8 mouse cellular contexts compared by ENCODE assay signal in genomic region chr7:28381017-28381790, GRCm38 (mm10). TPM values are rescaled to one million over a fixed set of nuclear protein-coding genes. Genes with fewer than 3 reads are reported as not detected.
A peak's percentile ranks its signal among the peaks of the same experiment; 100 is the strongest.
DNase-seq lines count a peak whose midpoint lies in the region; ATAC-seq and TF ChIP-seq lines count a peak whose summit lies in the region.

No protein-coding gene starts in this region.

- peak overlapping the region; percentile 5 for H3K9ac ChIP-seq in midbrain, embryonic 11.5 days (ENCODE audit: low read length)

- intact Hi-C loops in heart, postnatal 14 days (cut with DNase I): no loop called here

- H3K4me1 ChIP-seq in embryonic fibroblast, embryonic 13.5 days (ENCODE audit: control insufficient read depth, insufficient read depth, low read length): peaks cover 10% of the 10 kb centered on the region; the same call in 1 of the 2 replicates
- H3K4me1 ChIP-seq in limb, embryonic 10.5 days: peaks cover 76% of the 10 kb centered on the region
- peaks cover 34% of the 10 kb centered on the region for H3K4me1 ChIP-seq in midbrain, embryonic 11.5 days (ENCODE audit: control insufficient read depth, insufficient read depth, low read length)

- H3K27ac ChIP-seq in layer of hippocampus, adult 2 months: peak overlapping the region; percentile 90
- peak overlapping the region; percentile 99 for H3K27ac ChIP-seq in embryonic fibroblast, embryonic 13.5 days (ENCODE audit: insufficient read depth, low read length)
- peak overlapping the region; percentile 95 for H3K27ac ChIP-seq in limb, embryonic 10.5 days
- H3K27ac ChIP-seq in midbrain, embryonic 11.5 days (ENCODE audit: low read depth, low read length): peak overlapping the region; percentile 37; the same call in 1 of the 2 replicates

- TF ChIP-seq POLR2A in embryonic fibroblast, embryonic 13.5 days (IDR thresholded peaks at IDR 0.05; ENCODE audit: low read depth, low read length): peak; percentile 47

- ATAC-seq in midbrain, embryonic 11.5 days (ENCODE audit: low FRiP score): peak; percentile 33; the same call in 1 of the 2 replicates

- no peaks in the 10 kb centered on the region for H3K9me3 ChIP-seq in limb, embryonic 10.5 days (replicated peaks)
- no peaks in the 10 kb centered on the region for H3K9me3 ChIP-seq in midbrain, embryonic 11.5 days (ENCODE audit: control insufficient read depth, low read length)

- peak overlapping the region; percentile 38 for H3K4me3 ChIP-seq in layer of hippocampus, adult 2 months
- peak overlapping the region; percentile 24 for H3K4me3 ChIP-seq in embryonic fibroblast, embryonic 13.5 days (ENCODE audit: insufficient read depth, low read length)
- H3K4me3 ChIP-seq in limb, embryonic 10.5 days: peak overlapping the region; percentile 46
- peak overlapping the region; percentile 11; the same call in 1 of the 2 replicates for H3K4me3 ChIP-seq in midbrain, embryonic 11.5 days (ENCODE audit: low read depth, low read length)

- H3K4me2 ChIP-seq in midbrain, embryonic 11.5 days: peak overlapping the region; percentile 41

- 8% methylated on average over 30 of the region's 30 CpGs for WGBS in limb, embryonic 10.5 days
- 5% methylated on average over 28 of the region's 30 CpGs for WGBS in midbrain, embryonic 11.5 days

- TF ChIP-seq CTCF in layer of hippocampus, adult 2 months (conservative IDR thresholded peaks at IDR 0.05): no peak
- no peak for TF ChIP-seq CTCF in embryonic fibroblast, embryonic 13.5 days (IDR thresholded peaks at IDR 0.05; ENCODE audit: borderline replicate concordance, insufficient read depth, low read length)

- H3K27me3 ChIP-seq in limb, embryonic 10.5 days (ENCODE audit: low read depth, poor library complexity, severe bottlenecking): no peaks in the 10 kb centered on the region
- H3K27me3 ChIP-seq in midbrain, embryonic 11.5 days (ENCODE audit: control insufficient read depth, insufficient read depth, low read length): peaks cover 8% of the 10 kb centered on the region; the same call in 1 of the 2 replicates
- no peaks in the 10 kb centered on the region for H3K27me3 ChIP-seq in splenic B cell, adult 2 months (ENCODE audit: control insufficient read depth, insufficient read depth, low read length, poor library complexity, severe bottlenecking)

- peaks cover 23% of the 10 kb centered on the region for H3K36me3 ChIP-seq in limb, embryonic 10.5 days
- no peaks in the 10 kb centered on the region; the same call in 1 of the 2 replicates for H3K36me3 ChIP-seq in midbrain, embryonic 11.5 days (ENCODE audit: control insufficient read depth, insufficient read depth, low read length)
- peaks cover 19% of the 10 kb centered on the region for H3K36me3 ChIP-seq in splenic B cell, adult 2 months (ENCODE audit: control insufficient read depth, insufficient read depth, low read length, poor library complexity, severe bottlenecking)

- no peak for DNase-seq in layer of hippocampus, adult 2 months (ENCODE audit: low spot score in 2 of 2)
- no peak for DNase-seq in layer of hippocampus, adult 9-10 months (ENCODE audit: low spot score)
- peak; percentile 85 for DNase-seq in heart, postnatal 14 days
- DNase-seq in limb, embryonic 10.5 days (ENCODE audit: low spot score): peak; percentile 64
- DNase-seq in midbrain, embryonic 11.5 days (ENCODE audit: low spot score, missing footprints): peak; percentile 95
- peak; percentile 99 for DNase-seq in splenic B cell, adult 2 months (ENCODE audit: low read depth, low spot score)
- DNase-seq in layer of hippocampus, adult 18-20 months (ENCODE audit: low spot score in 2 of 2): no peak

RNA-seq across cellular contexts. Expression of gene Zfp36, which starts 1.2 kb away (rescaled TPM):
- 1 to 10 TPM; 2.0 to 3.2 TPM for total RNA-seq in layer of hippocampus, adult 2 months (2021)
- polyA plus RNA-seq in embryonic fibroblast, embryonic 13.5 days (2011; ENCODE audit: insufficient read length, low read depth, missing spikeins): 23.4 and 27.4 TPM in 2 replicates
- 10 to 100 TPM; 25.7 to 27.6 TPM for total RNA-seq in heart, postnatal 14 days (2021)
- 7.5 and 7.9 TPM in 2 replicates for polyA plus RNA-seq in limb, embryonic 10.5 days (2016; fragmentation: Nextera tagmentation; extraction: Ambion mirVana)
- 3.3 and 3.5 TPM in 2 replicates for polyA plus RNA-seq in midbrain, embryonic 11.5 days (2014; fragmentation: Nextera tagmentation; extraction: Ambion mirVana)
- 1 to 10 TPM; 3.5 to 3.7 TPM for total RNA-seq in layer of hippocampus, adult 18-20 months (2021)

RNA-seq across cellular contexts. Expression of gene Plekhg2, which starts 8.8 kb away (rescaled TPM):
- total RNA-seq in layer of hippocampus, adult 2 months (2021): 1 to 10 TPM; 5.9 to 6.8 TPM
- 66.5 and 68.5 TPM in 2 replicates for polyA plus RNA-seq in embryonic fibroblast, embryonic 13.5 days (2011; ENCODE audit: insufficient read length, low read depth, missing spikeins)
- 10 to 100 TPM; 32.1 to 32.5 TPM for total RNA-seq in heart, postnatal 14 days (2021)
- 90.5 and 118 TPM in 2 replicates for polyA plus RNA-seq in limb, embryonic 10.5 days (2016; fragmentation: Nextera tagmentation; extraction: Ambion mirVana)
- polyA plus RNA-seq in midbrain, embryonic 11.5 days (2014; fragmentation: Nextera tagmentation; extraction: Ambion mirVana): 36.1 and 39.4 TPM in 2 replicates
- total RNA-seq in layer of hippocampus, adult 18-20 months (2021): 1 to 10 TPM; 4.8 to 5.1 TPM

RNA-seq across cellular contexts. Expression of gene Med29, which starts 11.3 kb away (rescaled TPM):
- total RNA-seq in layer of hippocampus, adult 2 months (2021): 10 to 100 TPM; 17.7 to 18.7 TPM
- polyA plus RNA-seq in embryonic fibroblast, embryonic 13.5 days (2011; ENCODE audit: insufficient read length, low read depth, missing spikeins): 18.2 and 19.4 TPM in 2 replicates
- 10 to 100 TPM; 18.4 to 19.9 TPM for total RNA-seq in heart, postnatal 14 days (2021)
- polyA plus RNA-seq in limb, embryonic 10.5 days (2016; fragmentation: Nextera tagmentation; extraction: Ambion mirVana): 65.1 and 67.0 TPM in 2 replicates
- polyA plus RNA-seq in midbrain, embryonic 11.5 days (2014; fragmentation: Nextera tagmentation; extraction: Ambion mirVana): 44.4 and 50.5 TPM in 2 replicates
- total RNA-seq in layer of hippocampus, adult 18-20 months (2021): 10 to 100 TPM; 21.4 to 22.1 TPM

RNA-seq across cellular contexts. Expression of gene Paf1, which starts 11.5 kb away (rescaled TPM):
- total RNA-seq in layer of hippocampus, adult 2 months (2021): 10 to 100 TPM; 68.4 to 79.0 TPM
- 73.5 and 82.5 TPM in 2 replicates for polyA plus RNA-seq in embryonic fibroblast, embryonic 13.5 days (2011; ENCODE audit: insufficient read length, low read depth, missing spikeins)
- 10 to 100 TPM; 46.2 to 47.7 TPM for total RNA-seq in heart, postnatal 14 days (2021)
- 81.3 and 91.5 TPM in 2 replicates for polyA plus RNA-seq in limb, embryonic 10.5 days (2016; fragmentation: Nextera tagmentation; extraction: Ambion mirVana)
- 72.8 and 83.8 TPM in 2 replicates for polyA plus RNA-seq in midbrain, embryonic 11.5 days (2014; fragmentation: Nextera tagmentation; extraction: Ambion mirVana)
- total RNA-seq in layer of hippocampus, adult 18-20 months (2021): 10 to 100 TPM; 64.9 to 69.3 TPM

RNA-seq across cellular contexts. Expression of gene Rps16, which starts 30.8 kb away (rescaled TPM):
- 100 to 1,000 TPM; 490 to 496 TPM for total RNA-seq in layer of hippocampus, adult 2 months (2021)
- 997 and 1,079 TPM in 2 replicates for polyA plus RNA-seq in embryonic fibroblast, embryonic 13.5 days (2011; ENCODE audit: insufficient read length, low read depth, missing spikeins)
- total RNA-seq in heart, postnatal 14 days (2021): 100 to 1,000 TPM; 540 to 612 TPM
- polyA plus RNA-seq in limb, embryonic 10.5 days (2016; fragmentation: Nextera tagmentation; extraction: Ambion mirVana): 972 and 1,174 TPM in 2 replicates
- 740 and 824 TPM in 2 replicates for polyA plus RNA-seq in midbrain, embryonic 11.5 days (2014; fragmentation: Nextera tagmentation; extraction: Ambion mirVana)
- total RNA-seq in layer of hippocampus, adult 18-20 months (2021): 100 to 1,000 TPM; 481 to 546 TPM

Comparison
In these comparisons a context has a peak if more than half of its experiments do, and no peak if none do; other contexts are left out.
1. DNase-seq: peak in heart, postnatal 14 days (2 of 2), limb, embryonic 10.5 days (single experiment), midbrain, embryonic 11.5 days (single experiment) and splenic B cell, adult 2 months (single experiment); none in layer of hippocampus, adult 2 months (0 of 2), layer of hippocampus, adult 9-10 months (single experiment) and layer of hippocampus, adult 18-20 months (0 of 2).
2. H3K27ac ChIP-seq: peak in every context shown above with its lines; median percentile 99 in embryonic fibroblast, embryonic 13.5 days; 95 in limb, embryonic 10.5 days; 90 in layer of hippocampus, adult 2 months; 37 in midbrain, embryonic 11.5 days.
3. RNA of gene Zfp36, which starts 1.2 kb away (total RNA-seq): 25.7 to 27.6 TPM in heart, postnatal 14 days; 3.5 to 3.7 TPM in layer of hippocampus, adult 18-20 months and 2.0 to 3.2 TPM in layer of hippocampus, adult 2 months; every median in the first group is over 4 times any median in the second.
4. RNA of gene Plekhg2, which starts 8.8 kb away (total RNA-seq): 32.1 to 32.5 TPM in heart, postnatal 14 days; 5.9 to 6.8 TPM in layer of hippocampus, adult 2 months and 4.8 to 5.1 TPM in layer of hippocampus, adult 18-20 months; every median in the first group is over 4 times any median in the second.
5. Peak in every context shown above with its lines, with median percentiles within 50 percentile points of each other: H3K4me3 ChIP-seq.